Mouse (Mus musculus) ES-Bruce4 (cell line): ENCODE data around the gene Ccnk. TPM values are rescaled to one million over a fixed set of nuclear protein-coding genes. Genes with fewer than 3 reads are reported as not detected.

Experiments
- H3K27ac ChIP-seq: 2 replicates; pipeline ENCODE4 v1.5.1; 2012; ENCODE audit warnings: low read length, inconsistent platforms; ENCODE audit not compliant: insufficient read depth
- H3K27me3 ChIP-seq: 2 replicates; pipeline ENCODE4 v1.6.1; 2012; ENCODE audit warnings: mild to moderate bottlenecking, low read length, inconsistent platforms; ENCODE audit not compliant: control insufficient read depth, poor library complexity, insufficient read depth, severe bottlenecking
- H3K36me3 ChIP-seq: 2 replicates; pipeline ENCODE4 v1.6.1; 2012; ENCODE audit warnings: inconsistent platforms, mild to moderate bottlenecking, low read length, moderate library complexity; ENCODE audit not compliant: control insufficient read depth, poor library complexity, insufficient read depth, severe bottlenecking
- H3K4me1 ChIP-seq: one replicate; pipeline ENCODE4 v1.8.1; 2011; ENCODE audit warnings: low read length; ENCODE audit not compliant: control insufficient read depth, insufficient read depth
- H3K4me3 ChIP-seq: 2 replicates; pipeline ENCODE4 v1.5.1; 2011; ENCODE audit warnings: low read depth, mild to moderate bottlenecking, low read length
- H3K9ac ChIP-seq: 2 replicates; pipeline ENCODE4 v1.6.1; 2012; ENCODE audit warnings: low read depth, mild to moderate bottlenecking, inconsistent platforms; ENCODE audit not compliant: poor library complexity, severe bottlenecking
- H3K9me3 ChIP-seq: replicated peaks from 2 replicates; pipeline ENCODE4 v1.6.1; 2012; ENCODE audit warnings: mild to moderate bottlenecking, low read length, inconsistent platforms; ENCODE audit not compliant: control insufficient read depth, poor library complexity, insufficient read depth, severe bottlenecking
- CTCF ChIP-seq: IDR thresholded peaks from one replicate; pipeline ENCODE4 v1.8.1; 2011; ENCODE audit warnings: low read depth, low read length
- EP300 ChIP-seq: IDR thresholded peaks from 2 replicates; pipeline ENCODE4 v1.6.1; 2011; ENCODE audit warnings: low read depth, low read length; ENCODE audit not compliant: insufficient read depth
- POLR2A ChIP-seq: IDR thresholded peaks from one replicate; pipeline ENCODE4 v1.8.1; 2011; ENCODE audit warnings: low read length; ENCODE audit not compliant: insufficient read depth
- polyA plus RNA-seq: library from polyadenylated mRNA; stranded (reverse); fragments of >200 nt; gene quantifications from 2 replicates; pipeline ENCODE4 v1.2.4, GENCODE M21; 2011; ENCODE audit warnings: low read depth; ENCODE audit not compliant: missing spikeins, insufficient read depth, insufficient read length

Ccnk gene
- polyA plus RNA-seq, 1 experiment, result 69.8 TPM

DNA sequence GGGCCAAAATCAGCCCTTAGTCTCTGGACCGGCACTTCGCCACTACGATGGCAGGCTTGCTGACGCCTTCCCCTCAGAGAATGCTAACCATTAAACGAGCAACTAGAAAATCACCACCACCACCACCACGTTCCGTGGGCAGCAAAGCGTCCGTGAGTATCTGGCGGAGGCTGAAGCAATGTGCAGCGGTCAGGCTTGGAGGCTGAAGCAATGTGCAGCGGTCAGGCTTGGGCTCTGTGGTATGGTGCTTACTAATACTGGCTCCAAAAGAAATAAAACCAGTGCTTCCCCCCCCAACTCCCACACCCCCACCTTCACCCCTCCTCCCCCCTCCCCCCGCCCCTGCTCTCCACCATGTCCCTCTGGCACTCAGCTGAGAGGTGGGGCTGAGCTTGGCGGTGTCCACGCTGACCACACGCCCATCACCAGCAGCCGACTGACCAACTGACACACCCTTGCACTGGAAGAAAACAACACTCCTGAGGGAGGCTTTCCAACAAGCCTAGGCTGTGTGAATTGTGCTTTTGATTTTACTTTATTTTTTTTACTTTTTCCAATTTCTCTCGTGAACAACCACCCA, 56.7 kb downstream of the Ccnk start:
- peaks cover 5% of the 10 kb centered on the region for H3K4me1 ChIP-seq
- H3K9ac ChIP-seq, result no peak overlapping the region
- H3K4me3 ChIP-seq, result no peak overlapping the region
- no peak overlapping the region for H3K27ac ChIP-seq
- H3K27me3 ChIP-seq, result no peaks in the 10 kb centered on the region
- no peaks in the 10 kb centered on the region for H3K9me3 ChIP-seq
- no peaks in the 10 kb centered on the region for H3K36me3 ChIP-seq
- TF ChIP-seq EP300 (no peak), CTCF (no peak), POLR2A (no peak)

- H3K27ac ChIP-seq, result no peak overlapping the region
- TF ChIP-seq POLR2A (no peak), EP300 (no peak), CTCF (no peak)
- peaks cover 5% of the 10 kb centered on the region for H3K4me1 ChIP-seq
- H3K4me3 ChIP-seq, result no peak overlapping the region
- no peaks in the 10 kb centered on the region for H3K9me3 ChIP-seq
- no peaks in the 10 kb centered on the region for H3K36me3 ChIP-seq
- no peaks in the 10 kb centered on the region for H3K27me3 ChIP-seq
- no peak overlapping the region for H3K9ac ChIP-seq
Measured at GRCm38 (mm10) chr12:108237300-108238006, 58.1 kb downstream of the Ccnk start.

DNA sequence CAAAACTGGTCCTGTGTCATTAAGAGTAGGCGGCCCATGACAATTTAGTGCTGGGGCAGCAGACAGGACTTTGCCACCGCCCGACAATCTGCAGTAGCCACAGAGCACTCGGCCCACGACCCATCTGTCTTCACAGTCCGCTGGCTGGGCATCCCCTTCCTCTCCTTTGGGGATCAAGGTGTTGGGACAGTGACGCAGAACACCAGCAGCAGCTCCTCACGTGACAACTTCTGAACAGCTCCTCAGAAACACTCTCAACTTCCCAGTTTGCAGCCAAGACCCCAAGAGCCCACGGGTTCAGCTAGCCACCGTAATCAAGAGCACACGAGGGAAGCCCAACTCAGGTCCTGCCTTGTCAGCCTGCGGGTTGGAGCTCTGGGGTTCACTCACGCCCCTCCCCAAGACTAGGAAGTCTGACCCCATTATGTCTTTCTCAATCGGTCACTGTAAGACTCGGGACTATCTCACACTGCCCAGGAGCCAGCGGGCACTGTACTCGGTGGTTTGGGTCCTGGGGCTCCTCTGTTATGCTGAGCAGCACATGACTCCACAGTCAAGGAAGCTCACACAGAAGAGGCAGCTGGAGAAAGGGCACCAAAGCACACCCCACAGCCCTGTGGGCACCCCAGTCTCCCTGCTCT, 59.1 kb downstream of the Ccnk start:
- Histone ChIP-seq H3K4me1 (peaks cover 5% of the 10 kb centered on the region), H3K4me3 (no peak overlapping the region), H3K9ac (no peak overlapping the region), H3K27ac (no peak overlapping the region), H3K9me3 (no peaks in the 10 kb centered on the region), H3K36me3 (no peaks in the 10 kb centered on the region), H3K27me3 (no peaks in the 10 kb centered on the region)
- TF ChIP-seq CTCF (no peak), POLR2A (no peak), EP300 (no peak)

DNA sequence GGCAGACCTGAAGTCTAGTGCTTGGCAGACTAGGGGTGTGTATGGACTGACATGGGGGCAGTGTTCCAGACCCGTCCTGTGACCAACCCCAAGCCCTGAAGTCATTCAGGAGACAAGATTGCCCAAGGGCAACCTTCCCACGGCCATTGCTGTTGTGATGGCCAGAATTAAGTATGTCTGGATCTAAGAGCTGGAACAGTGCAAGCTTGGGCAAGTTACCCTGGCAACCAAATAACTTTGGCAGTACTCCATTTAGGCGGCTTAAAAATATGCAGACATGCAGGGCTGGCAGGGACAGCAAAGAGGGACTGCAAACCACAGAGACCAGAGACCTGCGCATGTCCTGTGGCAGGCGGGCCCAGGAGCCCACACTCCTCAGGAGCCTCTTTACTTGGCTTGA, 60.1 kb downstream of the Ccnk start:
- H3K9ac ChIP-seq, result no peak overlapping the region
- H3K27ac ChIP-seq, result no peak overlapping the region
- H3K36me3 ChIP-seq, result no peaks in the 10 kb centered on the region
- H3K27me3 ChIP-seq, result no peaks in the 10 kb centered on the region
- H3K4me3 ChIP-seq, result no peak overlapping the region
- H3K9me3 ChIP-seq, result no peaks in the 10 kb centered on the region
- peaks cover 5% of the 10 kb centered on the region for H3K4me1 ChIP-seq
- no peak for TF ChIP-seq POLR2A
- TF ChIP-seq EP300, result no peak
- TF ChIP-seq CTCF, result no peak

DNA sequence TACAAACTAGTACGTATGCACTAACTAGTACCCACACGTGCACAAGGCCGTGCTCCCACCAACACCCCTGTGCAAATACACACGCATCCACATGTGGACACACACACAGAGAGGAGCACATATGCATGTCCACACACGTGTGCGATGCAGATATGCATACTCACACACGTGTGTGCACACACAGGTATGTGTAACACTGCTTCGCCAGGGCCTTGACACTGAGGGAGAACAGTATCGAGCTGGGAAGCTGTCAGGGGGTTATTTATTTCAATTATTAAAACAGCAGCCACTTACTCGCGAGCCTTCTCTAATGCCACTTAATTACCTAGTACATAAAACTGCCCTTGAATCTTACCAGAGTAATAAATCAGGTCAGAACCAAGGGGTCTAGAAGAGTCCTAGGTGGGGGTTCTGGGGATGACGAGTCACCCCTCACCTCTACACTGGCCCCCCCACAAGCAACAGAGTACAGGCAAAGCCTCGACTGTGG, 61.1 kb downstream of the Ccnk start:
- Histone ChIP-seq H3K4me3 (no peak overlapping the region), H3K4me1 (peaks cover 5% of the 10 kb centered on the region), H3K36me3 (no peaks in the 10 kb centered on the region), H3K27ac (no peak overlapping the region), H3K27me3 (no peaks in the 10 kb centered on the region), H3K9ac (no peak overlapping the region), H3K9me3 (no peaks in the 10 kb centered on the region)
- no peak for TF ChIP-seq POLR2A
- no peak for TF ChIP-seq EP300
- TF ChIP-seq CTCF, result no peak
